Mouse (Mus musculus): ENCODE measurements around the gene Ccdc113.

DNA sequence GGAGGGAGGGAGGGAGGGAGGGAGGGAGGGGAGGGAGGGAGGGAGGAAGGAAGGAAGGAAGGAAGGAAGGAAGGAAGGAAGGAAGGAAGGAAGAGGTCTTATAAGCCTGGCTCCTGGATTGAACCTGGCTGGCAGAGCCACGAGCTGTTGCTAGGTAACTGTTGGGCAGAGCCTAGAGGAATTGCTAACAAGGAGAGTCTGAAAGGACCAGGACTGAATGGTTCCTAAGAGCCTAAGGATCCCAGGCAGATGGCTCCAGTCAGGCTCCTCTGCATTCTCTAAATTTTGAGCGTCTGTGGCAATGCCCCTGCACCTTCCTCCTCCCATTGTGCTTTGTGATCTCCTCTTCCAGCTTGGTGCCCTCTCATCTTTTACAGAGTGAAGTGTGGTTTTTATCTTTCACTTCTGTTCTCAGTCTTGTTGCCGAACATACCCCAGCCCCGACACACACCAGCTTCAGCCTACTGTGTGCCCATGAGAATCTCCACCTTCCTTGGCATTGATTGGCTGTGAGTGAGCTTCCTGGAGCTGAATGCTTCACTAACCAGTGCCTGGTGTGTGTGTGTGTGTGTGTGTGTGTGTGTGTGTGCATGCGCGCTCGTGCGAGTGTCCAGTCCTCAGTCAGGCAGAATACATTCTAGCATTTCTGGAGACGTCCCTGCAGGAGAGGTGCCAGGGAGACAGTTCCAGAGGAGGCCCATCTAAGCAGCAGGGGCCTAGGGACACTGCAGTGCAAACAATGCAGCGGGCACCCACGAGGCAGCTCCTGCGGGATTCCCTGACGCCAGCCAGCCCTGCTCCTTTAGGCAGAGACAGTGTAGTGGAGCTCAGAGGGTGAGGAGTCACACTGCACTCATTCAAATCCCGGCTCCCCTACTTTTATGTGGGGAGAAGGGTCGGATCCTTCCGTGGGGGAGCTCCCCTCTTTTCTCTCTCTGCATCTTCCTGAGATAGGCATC, 16.3 kb downstream of the Ccdc113 start:
- TF ChIP-seq GABPA (IDR thresholded peaks at IDR 0.05; ENCODE audit: low read depth, low read length) (no peak), ETS1 (IDR thresholded peaks at IDR 0.05; ENCODE audit: low read depth, low read length) (no peak), MAFK (IDR thresholded peaks at IDR 0.05; ENCODE audit: borderline replicate concordance, low read depth, low read length) (no peak), CTCF (IDR thresholded peaks at IDR 0.05 in 2 of 3, conservative IDR thresholded peaks at IDR 0.05 in 1 of 3; ENCODE audit: control insufficient read depth in 1 of 3, insufficient read depth in 1 of 3, low read depth in 2 of 3, low read length in 3 of 3, poor library complexity in 1 of 3, severe bottlenecking in 1 of 3) (no peak), ZC3H11A (IDR thresholded peaks at IDR 0.05; ENCODE audit: low read depth, low read length) (no peak), BHLHE40 (IDR thresholded peaks at IDR 0.05; ENCODE audit: borderline replicate concordance, low read depth, low read length) (no peak), ZMIZ1 (IDR thresholded peaks at IDR 0.05; ENCODE audit: low read depth, low read length) (no peak), TCF12 (IDR thresholded peaks at IDR 0.05; ENCODE audit: low read depth, low read length) (no peak), EP300 (IDR thresholded peaks at IDR 0.05; ENCODE audit: low read depth in 1 of 2, low read length in 2 of 2) (no peak), RCOR1 (IDR thresholded peaks at IDR 0.05; ENCODE audit: low read depth, low read length) (no peak), ZKSCAN1 (IDR thresholded peaks at IDR 0.05; ENCODE audit: low read depth, low read length) (no peak), POLR2A (IDR thresholded peaks at IDR 0.05; ENCODE audit: control insufficient read depth in 1 of 2, insufficient read depth in 1 of 2, low read depth in 1 of 2, low read length in 2 of 2, poor library complexity in 1 of 2) (no peak), CHD1 (IDR thresholded peaks at IDR 0.05; ENCODE audit: low read depth, low read length) (no peak), CHD2 (IDR thresholded peaks at IDR 0.05; ENCODE audit: low read length) (no peak)
